9 mouse cellular contexts compared by ENCODE assay signal in genomic region chr1:187031796-187032195, GRCm38 (mm10).
DNase-seq lines count a peak whose midpoint lies in the region; ATAC-seq lines count a peak whose summit lies in the region.
"Had no signal": no experiment of that assay in that cellular context is flagged by ENCODE, and none has a peak within 500 bp of the region (broad histone marks: within the 10 kb centered on the region; RNA-seq: fewer than 3 reads in every experiment).

No protein-coding gene starts in this region.

- H3K4me2 ChIP-seq in liver, embryonic 11.5 days, result no peak overlapping the region
- H3K4me2 ChIP-seq: stomach, embryonic 15.5 days had no signal

- no peaks in the 10 kb centered on the region for H3K9me3 ChIP-seq in liver, embryonic 11.5 days (ENCODE audit: control insufficient read depth, low read length)
- H3K9me3 ChIP-seq in heart, embryonic 10.5 days, result no peaks in the 10 kb centered on the region
- H3K9me3 ChIP-seq: stomach, embryonic 15.5 days had no signal

- H3K9ac ChIP-seq in liver, embryonic 11.5 days (ENCODE audit: low read depth, low read length), result no peak overlapping the region
- H3K9ac ChIP-seq: stomach, embryonic 15.5 days had no signal

- ATAC-seq in liver, embryonic 11.5 days (replicated peaks; ENCODE audit: low FRiP score), result peak; percentile 42; the same call in 1 of the 2 replicates

- no peak overlapping the region for H3K4me3 ChIP-seq in liver, embryonic 11.5 days (ENCODE audit: low read depth, low read length)
- H3K4me3 ChIP-seq in heart, embryonic 10.5 days, result no peak overlapping the region
- H3K4me3 ChIP-seq: stomach, embryonic 15.5 days had no signal

- DNase-seq in liver, embryonic 11.5 days (ENCODE audit: low spot score), result no peak
- no peak for DNase-seq in liver
- peak; percentile 43 for DNase-seq in MEL-GATA-1-ER (ENCODE audit: extremely low read depth, low read depth)
- DNase-seq in c-Kit-positive CD71-negative TER-119-negative erythroid progenitor cells, embryonic 14.5 days (ENCODE audit: low read depth), result peak; percentile 52
- DNase-seq in heart, embryonic 10.5 days (ENCODE audit: low spot score), result peak; percentile 75
- peak; percentile 16 to 71 for DNase-seq in layer of hippocampus, postnatal 14 days (ENCODE audit: low spot score in 2 of 2)
- peak; percentile 2 for DNase-seq in naive thymus-derived CD4-positive, alpha-beta T cell, adult 2 months (ENCODE audit: low read depth)
- no peak for DNase-seq in urinary bladder, adult 2 months (ENCODE audit: low spot score)

- WGBS in liver, embryonic 11.5 days, result 41% methylated on average over 6 of the region's 6 CpGs
- WGBS in heart, embryonic 10.5 days, result 38% methylated on average over 6 of the region's 6 CpGs

- no peaks in the 10 kb centered on the region for H3K27me3 ChIP-seq in liver, embryonic 11.5 days (replicated peaks; ENCODE audit: control insufficient read depth, insufficient read depth, low read length)
- no peaks in the 10 kb centered on the region; the same call in 1 of the 2 replicates for H3K27me3 ChIP-seq in heart, embryonic 10.5 days (ENCODE audit: insufficient read depth, poor library complexity, severe bottlenecking)
- H3K27me3 ChIP-seq: stomach, embryonic 15.5 days had no signal

- no peak overlapping the region for H3K27ac ChIP-seq in liver, embryonic 11.5 days (ENCODE audit: low read depth, low read length)
- H3K27ac ChIP-seq in heart, embryonic 10.5 days, result no peak overlapping the region
- H3K27ac ChIP-seq: stomach, embryonic 15.5 days had no signal

- no peaks in the 10 kb centered on the region for H3K4me1 ChIP-seq in liver, embryonic 11.5 days (replicated peaks; ENCODE audit: control insufficient read depth, insufficient read depth, low read length)
- H3K4me1 ChIP-seq in heart, embryonic 10.5 days, result 0 out of 2 replicates have a peak, but pooled peaks cover 3% of the 10 kb centered on the region
- H3K4me1 ChIP-seq: stomach, embryonic 15.5 days had no signal

- no peaks in the 10 kb centered on the region for H3K36me3 ChIP-seq in liver, embryonic 11.5 days (ENCODE audit: control insufficient read depth, insufficient read depth, low read length)
- no peaks in the 10 kb centered on the region for H3K36me3 ChIP-seq in heart, embryonic 10.5 days
- H3K36me3 ChIP-seq: stomach, embryonic 15.5 days had no signal

Comparison
In these comparisons a context has a peak if more than half of its experiments do, and no peak if none do; other contexts are left out.
1. DNase-seq: peak in MEL-GATA-1-ER (single experiment), c-Kit-positive CD71-negative TER-119-negative erythroid progenitor cells, embryonic 14.5 days (single experiment), heart, embryonic 10.5 days (single experiment), layer of hippocampus, postnatal 14 days (2 of 2) and naive thymus-derived CD4-positive, alpha-beta T cell, adult 2 months (single experiment); none in liver, embryonic 11.5 days (single experiment), liver (single experiment) and urinary bladder, adult 2 months (single experiment).